Mouse (Mus musculus): ENCODE measurements around the gene Ppef1. TPM values are rescaled to one million over a fixed set of nuclear protein-coding genes. Genes with fewer than 3 reads are reported as not detected.
A peak's percentile ranks its signal among the peaks of the same experiment; 100 is the strongest.
"Not testable (repeated sequence)": the region's sequence is repeated elsewhere in the genome, so short reads cannot be mapped to it uniquely, and the experiment has no call there.

Gene Ppef1
- 0.06 TPM in 1 of 2 replicates, not detected in the other for polyA plus RNA-seq (2012; rRNA removed)

GRCm38 (mm10) chrX:160735650-160736049, at the start of gene Ppef1:
Gene Ppef1 (minus strand): TSS chrX:160735765.
- no peak for DNase-seq (ENCODE audit: low read depth)

- peak; percentile 60 for DNase-seq (ENCODE audit: low read depth)
These were observed 46.7 kb upstream of the Ppef1 start for GRCm38 (mm10) chrX:160782276-160782675.

GRCm38 (mm10) chrX:160773033-160773432, 37.5 kb upstream of the Ppef1 start:
- no peak for DNase-seq (ENCODE audit: low read depth)

- not testable (repeated sequence) for DNase-seq (ENCODE audit: low read depth)
These were observed 34.1 kb upstream of the Ppef1 start for GRCm38 (mm10) chrX:160769622-160770021.

- DNase-seq (ENCODE audit: low read depth), result no peak
These were observed 32.1 kb upstream of the Ppef1 start, which contains the start of gene Rs1 for GRCm38 (mm10) chrX:160767713-160768112. Gene Rs1 (plus strand): TSS chrX:160768013.

- no peak for DNase-seq (ENCODE audit: low read depth)
These were observed 30.7 kb upstream of the Ppef1 start for GRCm38 (mm10) chrX:160766233-160766616.

GRCm38 (mm10) chrX:160765389-160766232, 30.0 kb upstream of the Ppef1 start:
- DNase-seq (ENCODE audit: low read depth), result no peak

- DNase-seq (ENCODE audit: low read depth), result no peak
These were observed 15.2 kb upstream of the Ppef1 start for GRCm38 (mm10) chrX:160750808-160751207.

GRCm38 (mm10) chrX:160748653-160749052, 13.1 kb upstream of the Ppef1 start:
- DNase-seq (ENCODE audit: low read depth), result no peak

GRCm38 (mm10) chrX:160745399-160745798, 9.8 kb upstream of the Ppef1 start:
- DNase-seq (ENCODE audit: low read depth), result no peak

- DNase-seq (ENCODE audit: low read depth), result no peak
These were observed 36.4 kb downstream of the Ppef1 start for GRCm38 (mm10) chrX:160699171-160699570.

- no peak for DNase-seq (ENCODE audit: low read depth)
These were observed 44.0 kb downstream of the Ppef1 start for GRCm38 (mm10) chrX:160691559-160691958.

- no peak for DNase-seq (ENCODE audit: low read depth)
These were observed 45.5 kb downstream of the Ppef1 start for GRCm38 (mm10) chrX:160690094-160690493.

GRCm38 (mm10) chrX:160669992-160670391, 65.6 kb downstream of the Ppef1 start:
- DNase-seq (ENCODE audit: low read depth), result no peak

GRCm38 (mm10) chrX:160610882-160611644, 124.5 kb downstream of the Ppef1 start:
- no peak for DNase-seq (ENCODE audit: low read depth)

GRCm38 (mm10) chrX:160610482-160610881, 125.1 kb downstream of the Ppef1 start:
- DNase-seq (ENCODE audit: low read depth), result no peak

- DNase-seq (ENCODE audit: low read depth), result no peak
These were observed 125.7 kb downstream of the Ppef1 start for GRCm38 (mm10) chrX:160609849-160610248.

GRCm38 (mm10) chrX:160603981-160604541, 131.5 kb downstream of the Ppef1 start:
- DNase-seq (ENCODE audit: low read depth), result no peak

- no peak for DNase-seq (ENCODE audit: low read depth)
These were observed 132.2 kb downstream of the Ppef1 start for GRCm38 (mm10) chrX:160603316-160603715.

- DNase-seq (ENCODE audit: low read depth), result no peak
These were observed 132.8 kb downstream of the Ppef1 start for GRCm38 (mm10) chrX:160602770-160603169.

GRCm38 (mm10) chrX:160601053-160601452, 134.5 kb downstream of the Ppef1 start:
- DNase-seq (ENCODE audit: low read depth), result no peak

Measured in gonadal fat pad, adult 2 months (tissue).